Mouse (Mus musculus) erythroblast, adult 5-6 weeks (primary cell): ENCODE results near the gene Grb7. TPM values are rescaled to one million over a fixed set of nuclear protein-coding genes. Genes with fewer than 3 reads are reported as not detected.

Experiments
- ATAC-seq: replicated peaks from 2 replicates; pipeline ENCODE4 v1.8.0; 2016; ENCODE audit warnings: moderate number of reproducible peaks, mild to moderate bottlenecking, moderate TSS enrichment, inconsistent platforms; ENCODE audit not compliant: poor library complexity, low FRiP score, severe bottlenecking
- total RNA-seq, 2 experiments: library from RNA; stranded (forward) in 1 of 2; stranded (reverse) in 1 of 2; fragments of 150-400 nt in 1 of 2; fragments of 200-764, 138-1000 nt in 1 of 2; gene quantifications; 2 replicates each; pipeline versions ENCODE4 v1.2.3 to v1.2.4; 2015 to 2017; ENCODE audit warnings: low replicate concordance in 2 of 2

Grb7 gene
- total RNA-seq, 2 experiments from 2014 or later = not detected

DNA sequence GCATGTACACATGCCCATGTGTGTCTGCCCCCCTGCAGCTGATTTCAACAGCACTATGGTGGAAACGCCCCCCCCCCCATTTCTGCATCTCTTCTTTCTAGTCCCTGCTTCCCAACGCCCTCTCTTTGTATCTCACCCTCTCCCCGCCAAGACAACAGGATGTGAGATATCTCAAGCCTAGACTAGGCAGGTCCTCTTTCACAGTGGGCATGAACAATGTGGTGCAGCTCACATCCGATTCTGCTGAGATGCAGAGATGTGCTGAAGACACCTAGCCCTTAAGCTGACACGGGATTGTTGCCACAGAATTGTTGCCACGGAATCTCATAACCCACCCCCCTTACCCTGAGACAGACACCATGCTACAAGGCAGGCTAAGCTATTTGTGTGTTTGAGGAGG is 18.3 kb downstream of the Grb7 start:
- ATAC-seq = no peak

DNA sequence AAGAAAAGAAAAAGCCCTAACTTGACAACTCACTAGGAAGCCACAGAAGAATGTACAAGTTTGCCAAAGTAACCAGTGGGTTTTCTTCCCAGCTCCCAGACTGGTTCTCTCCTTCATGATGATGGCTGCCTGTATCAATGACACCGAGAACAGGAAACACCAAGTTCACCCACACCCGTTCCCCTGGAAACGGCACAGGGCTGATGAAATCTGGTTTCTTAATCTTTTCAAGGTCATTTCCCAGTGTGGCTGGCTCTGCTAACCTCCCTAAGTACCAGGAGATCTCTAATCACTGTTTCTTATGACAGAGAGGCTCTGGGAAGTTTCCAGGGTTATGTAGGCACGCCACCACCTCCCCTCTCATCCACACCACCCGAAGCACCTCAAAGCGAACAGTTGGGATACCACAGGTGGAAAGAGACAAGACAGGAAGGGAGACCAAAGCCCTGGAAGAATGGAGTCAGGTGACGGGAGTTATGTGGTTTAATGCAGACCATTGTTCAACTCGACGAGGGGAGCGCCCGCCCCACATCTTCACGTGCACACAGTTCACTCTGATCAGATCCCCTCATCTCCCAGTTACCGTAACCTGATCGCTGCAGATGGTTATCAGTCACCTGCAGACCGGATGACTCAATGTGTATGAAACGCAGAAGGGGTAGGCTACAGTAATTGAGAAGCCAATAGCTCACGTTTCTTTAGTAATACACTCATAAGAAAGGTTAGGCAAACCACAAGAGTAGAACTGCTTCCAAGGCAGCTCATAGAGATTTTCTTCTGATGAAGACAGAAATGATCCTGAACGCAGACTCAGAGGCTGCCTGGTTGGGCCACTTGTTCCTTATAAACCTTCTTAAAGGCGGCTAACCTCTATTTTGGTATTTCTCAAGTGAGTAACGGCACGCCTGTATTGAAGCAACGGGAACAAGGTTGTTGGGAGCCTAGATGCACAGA is 23.8 kb downstream of the Grb7 start:
- no peak for ATAC-seq

GRCm38 (mm10) chr11:98470795-98471194 is 24.6 kb downstream of the Grb7 start:
- ATAC-seq = no peak

GRCm38 (mm10) chr11:98472696-98473095 is 26.5 kb downstream of the Grb7 start:
- ATAC-seq = no peak

DNA sequence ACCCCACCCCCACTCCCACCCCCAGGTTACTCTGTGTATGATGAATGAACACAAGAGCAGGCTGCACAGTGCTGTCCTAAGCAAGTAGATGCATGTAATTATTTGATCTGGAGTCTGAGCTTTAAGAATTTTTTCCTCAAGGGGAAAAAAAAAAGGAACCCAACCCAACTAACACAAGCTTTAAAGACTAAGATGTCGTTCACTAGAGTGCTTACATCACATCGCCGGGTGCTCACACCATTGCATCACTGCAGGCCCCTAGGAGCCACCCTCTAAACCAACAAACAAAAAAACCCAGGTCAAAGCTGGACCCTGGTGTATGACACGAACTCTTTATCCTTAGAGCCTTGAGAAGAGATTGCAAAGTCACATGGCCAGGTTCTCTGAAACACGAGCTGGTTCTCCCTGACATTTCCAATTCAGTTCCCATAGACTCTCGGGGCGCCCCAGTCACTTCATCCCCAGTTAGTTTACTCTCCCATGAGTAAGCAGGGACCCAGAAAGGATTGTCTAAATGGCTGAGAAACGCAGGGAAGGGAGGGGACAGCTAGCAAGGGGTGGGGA is 27.8 kb downstream of the Grb7 start:
- no peak for ATAC-seq

- no peak for ATAC-seq
Measured at GRCm38 (mm10) chr11:98474967-98475366, 28.8 kb downstream of the Grb7 start.

- no peak for ATAC-seq
Measured at GRCm38 (mm10) chr11:98475630-98476433, 29.6 kb downstream of the Grb7 start.

DNA sequence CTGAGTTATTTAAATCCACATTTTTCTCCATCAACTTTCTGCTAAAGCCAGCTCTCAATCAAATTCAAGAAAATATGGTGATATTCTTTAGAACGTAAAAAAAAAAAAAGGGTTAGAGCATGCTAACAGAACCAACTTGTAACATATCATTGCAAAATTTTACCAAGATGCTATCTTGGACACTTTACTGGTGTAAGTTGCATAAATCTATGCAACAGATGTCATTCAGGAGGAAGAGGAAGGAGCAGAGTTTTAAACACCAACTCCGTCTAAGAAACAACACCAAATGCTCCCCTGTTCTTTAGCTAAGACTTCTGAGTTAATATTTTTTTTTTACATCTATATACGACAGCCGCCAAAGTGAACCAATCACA is 30.2 kb downstream of the Grb7 start:
- no peak for ATAC-seq

- ATAC-seq = no peak
Measured at GRCm38 (mm10) chr11:98477011-98477701, 31.0 kb downstream of the Grb7 start.

GRCm38 (mm10) chr11:98479026-98479939 is 33.1 kb downstream of the Grb7 start:
- no peak for ATAC-seq

GRCm38 (mm10) chr11:98479940-98480497 is 33.8 kb downstream of the Grb7 start:
- ATAC-seq = no peak

DNA sequence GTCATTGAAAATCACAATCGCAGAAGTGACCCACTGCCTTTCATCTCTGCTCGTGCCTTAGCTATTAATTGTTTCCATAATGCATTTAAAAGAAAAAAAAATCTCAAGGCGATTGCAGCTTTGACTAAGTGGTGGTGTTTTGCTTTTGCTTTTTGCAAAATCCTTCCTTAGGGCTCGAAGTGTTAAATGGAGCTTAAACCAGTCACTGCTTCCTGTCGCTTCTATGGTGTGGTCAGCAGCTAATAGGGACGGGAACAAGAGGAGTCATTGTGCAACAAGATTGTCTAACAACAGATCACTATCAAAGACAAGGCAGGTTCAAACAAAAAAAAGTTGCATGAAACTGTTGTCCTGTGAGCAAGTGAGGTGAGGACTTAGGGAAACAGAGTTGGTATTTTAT is 35.0 kb downstream of the Grb7 start:
- no peak for ATAC-seq

DNA sequence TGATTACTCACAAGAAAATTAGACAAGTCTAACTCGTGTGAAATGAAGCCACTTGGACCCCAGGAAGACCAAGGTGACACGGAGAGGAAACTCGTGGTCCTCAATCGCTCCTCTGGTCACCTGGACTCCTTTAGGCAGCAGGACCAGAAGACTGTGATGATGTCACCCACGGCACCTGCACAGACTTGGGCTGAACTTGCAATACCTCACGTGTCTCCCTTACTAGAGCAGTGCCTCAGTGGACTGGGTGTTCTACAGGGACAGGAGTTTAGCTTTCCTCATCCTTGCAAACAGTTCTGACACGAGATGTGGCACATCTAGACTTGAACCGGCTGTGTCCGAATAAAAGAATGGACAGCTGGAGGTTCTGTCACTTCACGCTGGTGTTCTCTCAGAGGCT is 35.9 kb downstream of the Grb7 start:
- no peak for ATAC-seq

GRCm38 (mm10) chr11:98485749-98486148 is 39.6 kb downstream of the Grb7 start:
- ATAC-seq = no peak

- ATAC-seq = no peak
Measured at GRCm38 (mm10) chr11:98487526-98488040, 41.4 kb downstream of the Grb7 start.

GRCm38 (mm10) chr11:98488540-98489234 is 42.5 kb downstream of the Grb7 start:
- ATAC-seq = no peak

DNA sequence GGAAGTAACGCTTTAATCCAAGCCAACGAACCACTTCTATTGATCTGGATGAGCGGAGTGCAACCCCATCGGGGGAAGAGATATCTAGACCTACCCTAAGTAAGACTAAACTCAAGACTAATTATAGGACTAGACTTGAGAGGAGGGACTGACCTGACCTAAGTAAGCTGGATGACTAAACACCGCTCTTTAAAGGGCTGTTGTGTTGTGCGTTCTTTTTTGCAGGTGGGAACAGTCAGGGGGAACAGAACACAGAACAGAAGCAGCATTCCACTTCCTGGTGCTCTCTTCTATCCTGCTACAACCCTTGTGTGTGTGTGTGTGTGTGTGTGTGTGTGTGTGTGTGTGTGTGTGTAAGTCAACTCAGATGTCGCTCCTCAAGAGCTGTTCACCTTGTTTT is 45.4 kb downstream of the Grb7 start:
- no peak for ATAC-seq

DNA sequence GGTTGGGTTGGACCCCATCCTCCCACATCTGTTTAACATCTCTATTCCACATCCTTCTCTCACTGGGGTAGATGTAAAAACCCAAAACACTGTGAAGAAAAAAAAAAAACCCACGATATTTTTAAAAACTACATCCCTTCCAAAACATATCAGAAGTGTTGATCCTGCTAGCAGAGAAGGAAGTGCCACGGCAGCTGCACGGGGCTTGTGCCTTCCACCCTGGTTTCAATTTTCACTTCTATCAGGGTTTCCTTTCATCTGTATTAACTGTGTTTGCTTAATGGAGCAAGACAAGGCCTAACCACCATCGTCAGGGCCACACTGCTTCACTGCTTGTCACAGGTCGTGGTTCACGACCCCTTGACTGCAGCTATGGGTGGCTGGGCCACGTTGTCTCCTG is 46.8 kb downstream of the Grb7 start:
- no peak for ATAC-seq
